Mouse (Mus musculus): ENCODE measurements at regions not wholly inside any gene's neighbourhood (a gene's known extent, or its start where the extent isn't known, plus 50 kb on each side); places are given as distances from the start of the nearest gene placed in this dataset.

GRCm38 (mm10) chr10:124706642-124707041, 682.6 kb downstream of the Slc16a7 start:
- Histone ChIP-seq H3K4me3 (ENCODE audit: low read depth, low read length) (no peak overlapping the region), H3K4me2 (replicated peaks; ENCODE audit: low read depth) (no peak overlapping the region), H3K9ac (ENCODE audit: low read length) (no peak overlapping the region), H3K9me3 (ENCODE audit: control insufficient read depth, low read length) (no peaks in the 10 kb centered on the region), H3K36me3 (ENCODE audit: control insufficient read depth, insufficient read depth, low read length) (no peaks in the 10 kb centered on the region), H3K4me1 (replicated peaks; ENCODE audit: control insufficient read depth, insufficient read depth) (no peaks in the 10 kb centered on the region), H3K27me3 (ENCODE audit: control insufficient read depth, insufficient read depth, low read length) (no peaks in the 10 kb centered on the region), H3K27ac (replicated peaks) (no peak overlapping the region)
- WGBS, result 73% methylated on average over 2 of the region's 2 CpGs
- no peak for DNase-seq (ENCODE audit: low spot score)
- no peak for TF ChIP-seq CTCF (IDR thresholded peaks at IDR 0.05; ENCODE audit: low read depth)
- TF ChIP-seq EP300 (optimal IDR thresholded peaks at IDR 0.05), result no peak
- no peak for ATAC-seq (ENCODE audit: low FRiP score, low TSS enrichment)

Data from stomach, postnatal 0 days (tissue).